Mouse (Mus musculus): ENCODE data around the gene Nmu. TPM values are rescaled to one million over a fixed set of nuclear protein-coding genes. Genes with fewer than 3 reads are reported as not detected.

Nmu gene
- total and polyA plus RNA-seq, 2 experiments from 2014 or later = not detected

GRCm38 (mm10) chr5:76303379-76303744 lies 60.2 kb downstream of the Nmu start:
- Histone ChIP-seq H3K9ac (replicated peaks; ENCODE audit: low read depth, low read length) (peak overlapping the region; percentile 98), H3K27ac (ENCODE audit: low read depth) (peak overlapping the region; percentile 98), H3K4me1 (ENCODE audit: control insufficient read depth, insufficient read depth) (peaks cover 8% of the 10 kb centered on the region; the same call in 1 of the 2 replicates), H3K4me3 (ENCODE audit: low read depth, low read length) (peak overlapping the region; percentile 100), H3K9me3 (replicated peaks; ENCODE audit: control insufficient read depth, low read length) (no peaks in the 10 kb centered on the region), H3K27me3 (ENCODE audit: control insufficient read depth, insufficient read depth, low read length) (no peaks in the 10 kb centered on the region), H3K36me3 (replicated peaks; ENCODE audit: control insufficient read depth, insufficient read depth, low read length) (no peaks in the 10 kb centered on the region), H3K4me2 (ENCODE audit: low read depth, low read length) (peak overlapping the region; percentile 91)
- WGBS = 4% methylated on average over 11 of the region's 11 CpGs
- peak; percentile 11 for DNase-seq (ENCODE audit: low spot score)
- no peak for TF ChIP-seq CTCF (IDR thresholded peaks at IDR 0.05; ENCODE audit: low read depth)
- TF ChIP-seq EP300 (IDR thresholded peaks at IDR 0.05; ENCODE audit: low read depth) = no peak
- ATAC-seq (ENCODE audit: insufficient read depth, low read depth) = no peak

- WGBS = 85% methylated on average over 2 of the region's 2 CpGs
- no peak; the same call in 1 of the 2 replicates for TF ChIP-seq CTCF (IDR thresholded peaks at IDR 0.05; ENCODE audit: low read depth)
- no peak for TF ChIP-seq EP300 (IDR thresholded peaks at IDR 0.05; ENCODE audit: low read depth)
- Histone ChIP-seq H3K27me3 (ENCODE audit: control insufficient read depth, insufficient read depth, low read length) (no peaks in the 10 kb centered on the region), H3K4me3 (ENCODE audit: low read depth, low read length) (no peak overlapping the region), H3K4me1 (ENCODE audit: control insufficient read depth, insufficient read depth) (peaks cover 8% of the 10 kb centered on the region; the same call in 1 of the 2 replicates), H3K36me3 (replicated peaks; ENCODE audit: control insufficient read depth, insufficient read depth, low read length) (no peaks in the 10 kb centered on the region), H3K27ac (ENCODE audit: low read depth) (no peak overlapping the region), H3K9me3 (replicated peaks; ENCODE audit: control insufficient read depth, low read length) (no peaks in the 10 kb centered on the region), H3K9ac (replicated peaks; ENCODE audit: low read depth, low read length) (no peak overlapping the region), H3K4me2 (ENCODE audit: low read depth, low read length) (no peak overlapping the region)
- DNase-seq (ENCODE audit: low spot score) (no peak), ATAC-seq (ENCODE audit: insufficient read depth, low read depth) (no peak)
Measured at GRCm38 (mm10) chr5:76302009-76302408, 61.6 kb downstream of the Nmu start.

- DNase-seq (ENCODE audit: low spot score) = no peak
- Histone ChIP-seq H3K9ac (replicated peaks; ENCODE audit: low read depth, low read length) (no peak overlapping the region), H3K27me3 (ENCODE audit: control insufficient read depth, insufficient read depth, low read length) (no peaks in the 10 kb centered on the region), H3K4me3 (ENCODE audit: low read depth, low read length) (no peak overlapping the region), H3K4me1 (ENCODE audit: control insufficient read depth, insufficient read depth) (peaks cover 5% of the 10 kb centered on the region; the same call in 1 of the 2 replicates), H3K27ac (ENCODE audit: low read depth) (no peak overlapping the region), H3K4me2 (ENCODE audit: low read depth, low read length) (no peak overlapping the region), H3K9me3 (replicated peaks; ENCODE audit: control insufficient read depth, low read length) (no peaks in the 10 kb centered on the region), H3K36me3 (replicated peaks; ENCODE audit: control insufficient read depth, insufficient read depth, low read length) (no peaks in the 10 kb centered on the region)
- 63% methylated on average over 8 of the region's 8 CpGs for whole genome bisulfite sequencing
- ATAC-seq (ENCODE audit: insufficient read depth, low read depth) = no peak
- TF ChIP-seq EP300 (IDR thresholded peaks at IDR 0.05; ENCODE audit: low read depth) (no peak), CTCF (IDR thresholded peaks at IDR 0.05; ENCODE audit: low read depth) (no peak)
Measured at GRCm38 (mm10) chr5:76289234-76289691, 74.3 kb downstream of the Nmu start.

GRCm38 (mm10) chr5:76288256-76288655 lies 75.3 kb downstream of the Nmu start:
- no peaks in the 10 kb centered on the region for H3K27me3 ChIP-seq (ENCODE audit: control insufficient read depth, insufficient read depth, low read length)
- ATAC-seq (ENCODE audit: insufficient read depth, low read depth) = no peak
- no peaks in the 10 kb centered on the region for H3K36me3 ChIP-seq (replicated peaks; ENCODE audit: control insufficient read depth, insufficient read depth, low read length)
- no peak overlapping the region for H3K9ac ChIP-seq (replicated peaks; ENCODE audit: low read depth, low read length)
- H3K4me2 ChIP-seq (ENCODE audit: low read depth, low read length) = no peak overlapping the region
- H3K27ac ChIP-seq (ENCODE audit: low read depth) = no peak overlapping the region
- no peak overlapping the region for H3K4me3 ChIP-seq (ENCODE audit: low read depth, low read length)
- H3K4me1 ChIP-seq (ENCODE audit: control insufficient read depth, insufficient read depth) = peaks cover 5% of the 10 kb centered on the region; the same call in 1 of the 2 replicates
- WGBS = 96% methylated on average over 3 of the region's 3 CpGs
- TF ChIP-seq CTCF (IDR thresholded peaks at IDR 0.05; ENCODE audit: low read depth) (no peak), EP300 (IDR thresholded peaks at IDR 0.05; ENCODE audit: low read depth) (no peak)
- DNase-seq (ENCODE audit: low spot score) = no peak
- H3K9me3 ChIP-seq (replicated peaks; ENCODE audit: control insufficient read depth, low read length) = no peaks in the 10 kb centered on the region

GRCm38 (mm10) chr5:76287062-76287461 lies 76.5 kb downstream of the Nmu start:
- Histone ChIP-seq H3K27me3 (ENCODE audit: control insufficient read depth, insufficient read depth, low read length) (no peaks in the 10 kb centered on the region), H3K9ac (replicated peaks; ENCODE audit: low read depth, low read length) (no peak overlapping the region), H3K4me3 (ENCODE audit: low read depth, low read length) (no peak overlapping the region), H3K36me3 (replicated peaks; ENCODE audit: control insufficient read depth, insufficient read depth, low read length) (no peaks in the 10 kb centered on the region), H3K27ac (ENCODE audit: low read depth) (no peak overlapping the region), H3K9me3 (replicated peaks; ENCODE audit: control insufficient read depth, low read length) (no peaks in the 10 kb centered on the region), H3K4me1 (ENCODE audit: control insufficient read depth, insufficient read depth) (peaks cover 5% of the 10 kb centered on the region; the same call in 1 of the 2 replicates), H3K4me2 (ENCODE audit: low read depth, low read length) (no peak overlapping the region)
- DNase-seq (ENCODE audit: low spot score) = no peak
- 70% methylated on average over 5 of the region's 5 CpGs for WGBS
- no peak for TF ChIP-seq EP300 (IDR thresholded peaks at IDR 0.05; ENCODE audit: low read depth)
- TF ChIP-seq CTCF (IDR thresholded peaks at IDR 0.05; ENCODE audit: low read depth) = peak; percentile 22
- no peak for ATAC-seq (ENCODE audit: insufficient read depth, low read depth)

- no peak for TF ChIP-seq CTCF (IDR thresholded peaks at IDR 0.05; ENCODE audit: low read depth)
- TF ChIP-seq EP300 (IDR thresholded peaks at IDR 0.05; ENCODE audit: low read depth) = no peak
- Histone ChIP-seq H3K4me1 (ENCODE audit: control insufficient read depth, insufficient read depth) (peaks cover 5% of the 10 kb centered on the region; the same call in 1 of the 2 replicates), H3K4me3 (ENCODE audit: low read depth, low read length) (no peak overlapping the region), H3K27me3 (ENCODE audit: control insufficient read depth, insufficient read depth, low read length) (no peaks in the 10 kb centered on the region), H3K9ac (replicated peaks; ENCODE audit: low read depth, low read length) (no peak overlapping the region), H3K27ac (ENCODE audit: low read depth) (no peak overlapping the region), H3K4me2 (ENCODE audit: low read depth, low read length) (no peak overlapping the region), H3K36me3 (replicated peaks; ENCODE audit: control insufficient read depth, insufficient read depth, low read length) (no peaks in the 10 kb centered on the region), H3K9me3 (replicated peaks; ENCODE audit: control insufficient read depth, low read length) (no peaks in the 10 kb centered on the region)
- ATAC-seq (ENCODE audit: insufficient read depth, low read depth) (no peak), DNase-seq (ENCODE audit: low spot score) (no peak)
- 71% methylated on average over 4 of the region's 4 CpGs for WGBS
Measured at GRCm38 (mm10) chr5:76285699-76286098, 77.9 kb downstream of the Nmu start.
